Mouse (Mus musculus): Measurements from ENCODE around the gene Prcc. TPM values are rescaled to one million over a fixed set of nuclear protein-coding genes. Genes with fewer than 3 reads are reported as not detected.

Prcc gene
- 51.3 and 63.9 TPM in 2 replicates for polyA plus RNA-seq (2012; rRNA removed)

DNA sequence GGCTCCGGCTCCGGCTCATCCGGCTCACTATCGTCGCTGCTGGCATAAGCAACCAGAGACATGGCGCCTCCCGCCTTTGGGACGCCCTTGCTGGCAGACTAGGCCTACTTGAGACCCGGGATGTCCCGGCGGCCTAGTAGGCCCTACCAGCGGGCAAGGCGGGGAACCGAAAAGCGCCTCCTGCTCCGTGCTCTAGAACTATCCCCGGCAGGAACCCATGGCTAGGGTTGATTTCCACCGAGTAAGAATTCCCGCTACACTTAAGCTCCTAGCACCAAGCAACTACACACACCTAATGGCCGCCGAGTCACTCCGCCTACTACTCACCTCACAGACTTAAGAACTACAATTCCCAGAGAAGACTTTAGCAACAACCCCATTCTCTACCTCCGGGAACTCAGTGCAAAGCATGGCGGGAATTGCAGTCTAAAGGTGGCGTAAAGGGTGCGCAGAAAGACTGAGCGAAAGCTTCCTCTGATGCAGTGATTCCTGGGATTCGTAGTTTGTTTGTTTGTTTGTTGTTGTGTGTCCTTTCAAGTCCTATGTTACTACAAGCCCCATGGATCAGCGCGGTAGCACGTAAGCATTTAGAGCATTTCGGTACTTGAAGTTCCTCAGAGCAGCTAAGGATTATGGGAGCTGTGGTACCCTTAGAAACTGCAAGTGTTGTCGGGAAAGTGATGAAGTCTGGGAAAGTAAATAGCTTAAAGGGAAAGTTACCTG is at the start of gene Prcc:
TSS of gene Prcc (minus strand) at position 328 of the 723 bp plus-strand sequence.
- TF ChIP-seq POLR2A (IDR thresholded peaks at IDR 0.05; ENCODE audit: borderline replicate concordance, extremely low read depth, insufficient read depth, insufficient read length, poor library complexity, severe bottlenecking) = peak; percentile 34; the same call in 1 of the 2 replicates
- TF ChIP-seq CTCF (IDR thresholded peaks at IDR 0.05; ENCODE audit: borderline replicate concordance, extremely low read depth, insufficient read depth, insufficient read length) = no peak
- DNase-seq (ENCODE audit: low read depth) = peak; percentile 100

DNA sequence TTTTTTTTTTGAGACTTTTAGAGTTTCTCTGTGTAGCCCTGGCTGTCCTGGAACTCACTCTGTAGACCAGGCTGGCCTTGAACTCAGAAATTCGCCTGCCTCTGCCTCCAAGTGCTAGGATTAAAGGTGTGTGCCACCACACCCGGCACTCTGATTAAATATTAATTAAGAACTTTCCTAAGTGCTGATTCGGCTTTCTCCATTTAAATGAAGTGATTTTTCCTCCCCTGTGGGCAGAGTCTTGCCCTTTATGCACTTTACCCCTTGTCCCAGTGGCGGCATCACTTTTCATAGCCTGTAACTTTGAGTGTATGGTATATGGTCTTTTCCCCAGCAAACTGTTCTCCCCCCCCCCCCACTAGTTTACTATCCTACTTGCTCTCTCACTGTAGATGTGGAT is 49.8 kb upstream of the Prcc start:
- TF ChIP-seq POLR2A (IDR thresholded peaks at IDR 0.05; ENCODE audit: borderline replicate concordance, extremely low read depth, insufficient read depth, insufficient read length, poor library complexity, severe bottlenecking) = no peak
- no peak for DNase-seq (ENCODE audit: low read depth)

DNA sequence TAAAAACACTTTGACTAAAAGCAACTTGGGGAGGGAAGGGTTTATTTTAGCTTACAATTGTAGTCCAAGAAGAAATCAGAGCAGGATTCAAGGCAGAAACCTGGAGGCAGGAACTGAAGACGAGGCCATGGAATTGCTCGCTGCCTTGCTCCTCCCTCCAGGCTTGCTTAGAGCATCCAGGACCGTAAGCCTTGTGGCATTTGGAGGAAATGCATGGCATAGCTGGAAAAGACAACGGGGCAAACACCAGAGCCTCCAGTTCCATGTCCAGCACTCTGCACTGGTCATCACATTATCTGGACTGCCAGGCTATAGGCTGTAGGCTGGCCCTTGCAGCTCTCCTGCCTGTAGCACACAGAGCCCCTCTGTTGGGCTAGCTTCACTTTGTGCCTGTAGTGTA is 49.1 kb upstream of the Prcc start:
- TF ChIP-seq CTCF (IDR thresholded peaks at IDR 0.05; ENCODE audit: borderline replicate concordance, extremely low read depth, insufficient read depth, insufficient read length) = 0 out of 2 replicates have a peak, but pooled peaks have one; percentile 3
- TF ChIP-seq POLR2A (IDR thresholded peaks at IDR 0.05; ENCODE audit: borderline replicate concordance, extremely low read depth, insufficient read depth, insufficient read length, poor library complexity, severe bottlenecking) = no peak
- DNase-seq (ENCODE audit: low read depth) = no peak

DNA sequence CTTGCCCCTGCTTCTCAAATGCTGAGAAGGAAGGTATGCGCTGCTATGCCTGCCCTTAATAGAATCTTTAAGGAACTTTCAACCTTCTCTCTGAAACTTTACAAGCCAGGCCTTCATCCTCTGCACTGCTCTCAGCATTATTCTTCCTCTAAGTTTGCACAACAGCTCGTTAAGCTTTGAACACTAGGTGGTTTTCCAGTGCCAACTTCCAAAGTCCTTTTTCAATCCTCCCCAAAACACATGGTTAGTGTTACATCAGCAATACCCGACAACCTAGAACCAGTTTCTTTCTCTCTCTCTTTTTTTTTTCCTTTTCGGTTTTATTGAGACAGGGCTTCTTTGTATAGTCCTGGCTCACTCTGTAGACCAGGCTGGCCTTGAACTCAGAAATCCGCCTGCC is 48.6 kb upstream of the Prcc start:
- TF ChIP-seq POLR2A (IDR thresholded peaks at IDR 0.05; ENCODE audit: borderline replicate concordance, extremely low read depth, insufficient read depth, insufficient read length, poor library complexity, severe bottlenecking) = no peak
- no peak for TF ChIP-seq CTCF (IDR thresholded peaks at IDR 0.05; ENCODE audit: borderline replicate concordance, extremely low read depth, insufficient read depth, insufficient read length)
- no peak for DNase-seq (ENCODE audit: low read depth)

DNA sequence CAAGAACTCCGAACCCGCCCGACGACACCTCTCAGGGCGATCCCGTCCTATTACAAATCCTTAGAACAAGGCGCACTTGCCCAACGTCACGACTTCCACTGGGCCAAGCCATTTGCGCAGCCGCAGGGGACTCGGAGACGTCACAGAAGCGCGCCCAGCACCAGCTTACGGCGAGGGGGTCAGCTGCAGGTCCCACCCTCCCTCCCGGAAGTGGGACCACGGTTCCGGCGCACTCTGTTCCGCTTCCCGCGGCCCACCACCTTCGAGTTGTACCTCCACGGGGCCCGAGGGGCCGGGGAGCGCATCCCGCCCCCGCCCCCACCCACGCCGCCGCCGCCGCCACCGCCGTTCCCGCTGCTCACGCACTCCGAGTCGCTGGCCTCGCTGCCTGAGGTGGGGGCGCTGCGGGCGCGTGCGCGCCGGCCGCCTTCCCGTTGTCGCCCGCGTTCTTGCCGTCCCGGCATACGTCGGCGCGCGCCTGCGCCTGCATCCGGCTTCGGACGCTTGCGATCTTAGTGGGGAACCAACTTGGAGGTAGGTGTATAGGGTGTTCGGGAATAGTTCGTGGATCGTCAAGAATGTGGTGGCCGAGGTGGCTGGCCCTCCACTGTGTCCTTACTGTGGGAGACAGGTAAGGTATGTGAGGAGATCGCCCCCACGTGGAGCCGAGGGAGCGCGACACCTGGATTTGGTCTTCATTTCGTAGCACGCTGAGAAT is 44.8 kb upstream of the Prcc start, which contains the start of the genes Isg20l2 and Rrnad1:
TSS of gene Isg20l2 (plus strand) at position 237 of the 718 bp plus-strand sequence.
TSS of gene Rrnad1 (minus strand) at position 640 of the 718 bp plus-strand sequence.
- TF ChIP-seq POLR2A (IDR thresholded peaks at IDR 0.05; ENCODE audit: borderline replicate concordance, extremely low read depth, insufficient read depth, insufficient read length, poor library complexity, severe bottlenecking) = peak; percentile 23; the same call in 1 of the 2 replicates
- peak; percentile 71 for TF ChIP-seq CTCF (IDR thresholded peaks at IDR 0.05; ENCODE audit: borderline replicate concordance, extremely low read depth, insufficient read depth, insufficient read length)
- DNase-seq (ENCODE audit: low read depth) = peak; percentile 100

DNA sequence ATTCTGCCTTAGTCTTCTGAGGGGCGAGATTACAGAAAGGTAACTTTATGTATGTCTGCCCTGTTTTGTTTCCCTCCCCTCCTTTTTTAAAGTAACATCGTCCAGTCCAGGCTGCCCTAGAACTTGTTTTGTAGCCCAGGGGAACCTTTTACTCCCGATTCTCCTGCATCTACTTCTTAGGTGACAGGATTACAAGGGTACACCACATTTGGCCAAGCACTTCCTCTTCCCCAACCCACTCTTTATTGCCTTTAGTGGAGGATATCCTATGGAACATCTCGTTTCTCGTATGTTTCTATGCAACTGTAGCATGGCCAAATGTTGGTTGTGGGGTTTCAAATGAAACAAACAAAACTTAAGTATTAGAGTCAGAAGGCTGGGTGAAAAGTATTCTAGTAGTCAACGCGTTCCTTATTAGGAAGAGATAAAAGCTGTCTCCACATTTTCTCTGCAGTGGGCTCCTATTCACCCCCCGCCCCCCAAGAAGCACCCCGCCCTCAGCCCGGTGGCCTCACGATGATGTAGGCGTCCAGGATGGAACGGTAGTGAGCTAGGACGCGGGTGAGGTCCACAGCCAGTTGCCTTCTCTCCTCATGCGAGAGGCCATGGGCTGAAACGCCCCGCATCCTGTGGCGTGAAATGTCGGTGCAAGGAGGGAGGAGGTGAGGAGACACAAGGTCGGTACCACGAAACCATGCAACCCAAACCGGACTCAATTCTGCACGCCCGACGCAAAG is 44.1 kb upstream of the Prcc start:
- TF ChIP-seq POLR2A (IDR thresholded peaks at IDR 0.05; ENCODE audit: borderline replicate concordance, extremely low read depth, insufficient read depth, insufficient read length, poor library complexity, severe bottlenecking) (no peak), CTCF (IDR thresholded peaks at IDR 0.05; ENCODE audit: borderline replicate concordance, extremely low read depth, insufficient read depth, insufficient read length) (no peak)
- DNase-seq (ENCODE audit: low read depth) = no peak

DNA sequence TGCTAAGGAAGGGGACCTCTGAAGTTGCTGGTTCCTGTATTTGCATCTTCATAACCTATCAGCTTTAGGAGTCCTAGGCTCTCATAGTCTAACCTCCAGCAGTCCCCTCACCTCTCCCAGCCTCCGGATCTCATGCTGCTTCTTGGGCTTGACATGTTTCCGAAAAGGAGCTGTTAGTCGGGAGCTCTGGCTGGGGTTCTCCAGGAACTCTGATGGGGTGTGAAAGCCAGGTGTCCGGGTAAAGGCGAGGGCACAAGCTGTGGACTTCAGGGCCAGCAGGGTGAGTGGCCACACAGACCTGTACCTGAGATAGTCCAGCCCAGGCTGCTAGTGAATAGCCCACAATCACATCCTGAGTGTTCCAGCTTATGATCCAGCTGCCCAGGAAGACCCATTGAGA is 42.0 kb upstream of the Prcc start:
- TF ChIP-seq POLR2A (IDR thresholded peaks at IDR 0.05; ENCODE audit: borderline replicate concordance, extremely low read depth, insufficient read depth, insufficient read length, poor library complexity, severe bottlenecking) (no peak), CTCF (IDR thresholded peaks at IDR 0.05; ENCODE audit: borderline replicate concordance, extremely low read depth, insufficient read depth, insufficient read length) (no peak)
- DNase-seq (ENCODE audit: low read depth) = no peak

DNA sequence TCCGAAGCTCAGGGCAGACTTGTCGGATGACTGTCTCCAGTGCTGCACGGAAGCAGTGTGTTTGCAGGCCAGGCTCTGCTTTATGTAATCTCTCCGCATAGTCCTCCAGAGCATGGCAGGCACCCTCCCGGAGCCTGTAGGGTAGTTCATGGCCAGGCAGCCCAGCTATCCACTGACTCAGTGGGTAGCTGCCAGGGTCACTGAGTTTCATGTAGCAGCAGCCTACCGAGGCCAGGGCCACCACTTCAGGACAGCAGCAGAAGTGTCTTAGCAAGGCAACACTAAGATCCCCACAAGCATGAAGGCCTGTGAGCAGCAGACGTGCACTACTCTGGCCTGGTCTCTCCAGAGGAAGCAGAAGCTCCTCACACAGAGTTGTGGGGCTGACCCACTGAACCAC is 39.6 kb upstream of the Prcc start:
- DNase-seq (ENCODE audit: low read depth) = no peak
- no peak for TF ChIP-seq POLR2A (IDR thresholded peaks at IDR 0.05; ENCODE audit: borderline replicate concordance, extremely low read depth, insufficient read depth, insufficient read length, poor library complexity, severe bottlenecking)
- no peak for TF ChIP-seq CTCF (IDR thresholded peaks at IDR 0.05; ENCODE audit: borderline replicate concordance, extremely low read depth, insufficient read depth, insufficient read length)

DNA sequence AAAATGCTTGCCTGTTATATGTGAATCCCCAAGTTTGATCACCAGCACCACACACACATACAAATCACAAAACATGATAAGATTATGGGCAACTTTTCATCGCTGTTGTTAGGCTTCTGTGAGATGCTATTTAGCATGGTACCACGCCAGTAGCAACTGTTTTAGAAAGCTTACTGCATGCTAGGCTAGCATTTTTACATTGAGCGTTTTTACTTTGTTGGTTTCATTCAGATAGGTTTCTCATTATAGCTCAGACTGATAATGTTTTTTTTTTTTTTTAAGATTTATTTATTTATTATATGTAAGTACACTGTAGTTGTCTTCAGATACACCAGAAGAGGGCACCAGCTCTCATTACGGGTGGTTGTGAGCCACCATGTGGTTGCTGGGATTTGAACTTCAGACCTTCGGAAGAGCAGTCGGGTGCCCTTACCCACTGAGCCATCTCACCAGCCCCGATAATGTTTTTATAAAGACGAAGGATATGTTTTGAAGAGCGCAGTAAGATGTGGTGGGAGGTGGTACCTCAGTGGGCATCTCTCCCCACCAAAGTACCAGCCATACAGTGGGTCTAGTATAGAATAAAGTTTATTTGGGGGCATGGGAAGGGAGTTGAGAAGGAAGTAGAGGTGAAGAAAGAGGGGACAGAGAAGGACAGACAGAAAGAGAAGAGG is 35.0 kb upstream of the Prcc start:
- no peak for DNase-seq (ENCODE audit: low read depth)
- TF ChIP-seq POLR2A (IDR thresholded peaks at IDR 0.05; ENCODE audit: borderline replicate concordance, extremely low read depth, insufficient read depth, insufficient read length, poor library complexity, severe bottlenecking) (no peak), CTCF (IDR thresholded peaks at IDR 0.05; ENCODE audit: borderline replicate concordance, extremely low read depth, insufficient read depth, insufficient read length) (no peak)

DNA sequence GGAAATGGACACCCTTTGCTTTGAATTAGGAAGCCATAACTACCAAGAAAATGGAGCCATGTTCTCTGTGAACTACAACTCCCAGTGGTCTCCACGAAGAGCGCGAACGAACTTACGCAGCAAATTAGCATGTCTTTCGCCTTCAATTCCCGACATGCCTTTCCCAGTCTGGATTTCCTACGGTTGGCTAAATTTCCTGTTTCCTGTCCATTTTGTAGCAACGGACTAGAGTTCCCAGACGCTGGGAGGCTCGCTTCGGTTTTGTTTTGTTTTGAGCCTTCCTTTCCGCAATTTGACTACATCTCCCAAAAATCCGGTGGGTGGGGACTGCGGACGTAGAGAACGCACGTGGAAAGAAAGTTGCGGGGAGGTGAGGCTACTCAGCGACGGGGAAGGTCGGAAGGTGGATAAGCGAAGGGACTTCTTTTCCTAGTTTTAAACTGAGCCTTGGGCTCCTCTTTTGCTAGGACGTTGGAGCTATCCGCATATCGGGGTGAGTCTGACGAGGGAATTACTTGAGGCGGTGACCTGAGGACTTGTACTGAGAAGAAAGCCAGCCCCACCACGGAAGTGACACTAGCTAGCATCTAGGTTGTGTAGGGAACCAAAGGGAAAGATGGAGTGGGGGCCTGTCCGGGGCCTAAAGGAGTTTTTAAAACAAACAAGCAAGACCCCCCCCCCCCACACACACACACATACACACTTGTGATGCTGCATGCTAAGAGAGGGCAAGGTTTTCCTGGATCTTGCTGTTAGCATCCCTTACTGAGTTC is 34.1 kb upstream of the Prcc start, which contains the start of gene Mrpl24:
TSS of gene Mrpl24 (plus strand) at position 171 of the 773 bp plus-strand sequence.
- DNase-seq (ENCODE audit: low read depth) = peak; percentile 98
- TF ChIP-seq POLR2A (IDR thresholded peaks at IDR 0.05; ENCODE audit: borderline replicate concordance, extremely low read depth, insufficient read depth, insufficient read length, poor library complexity, severe bottlenecking) (peak; percentile 30; the same call in 1 of the 2 replicates), CTCF (IDR thresholded peaks at IDR 0.05; ENCODE audit: borderline replicate concordance, extremely low read depth, insufficient read depth, insufficient read length) (no peak)

Data from brain, embryonic 14.5 days (tissue).